ENCODE assay signal across 10 mouse cellular contexts in the genomic region with DNA sequence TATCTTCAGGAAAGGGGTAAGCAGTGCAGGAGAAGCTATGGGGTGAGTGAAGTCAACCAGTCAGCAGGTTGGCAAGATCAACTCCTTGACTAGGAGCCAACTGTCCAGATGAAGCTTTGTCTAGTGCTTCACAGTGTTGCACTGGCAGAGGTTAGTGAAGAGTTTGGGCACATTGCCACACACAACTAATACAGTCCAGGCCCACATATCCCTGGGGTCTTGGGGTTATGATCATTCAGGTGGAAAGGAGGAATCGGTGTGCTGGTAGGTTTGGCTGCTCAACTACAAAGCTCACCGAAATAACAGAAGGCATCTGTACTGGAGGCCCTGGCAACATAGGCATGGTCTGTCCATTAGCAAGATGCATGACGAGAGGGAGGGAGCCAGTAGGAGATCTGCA. TPM values are rescaled to one million over a fixed set of nuclear protein-coding genes. Genes with fewer than 3 reads are reported as not detected.
DNase-seq lines count a peak whose midpoint lies in the region; ATAC-seq lines count a peak whose summit lies in the region.
"Had no signal": no experiment of that assay in that cellular context is flagged by ENCODE, and none has a peak within 500 bp of the region (broad histone marks: within the 10 kb centered on the region; RNA-seq: fewer than 3 reads in every experiment).

No protein-coding gene starts in this region.

- H3K27me3 ChIP-seq in heart, embryonic 10.5 days (ENCODE audit: insufficient read depth, poor library complexity, severe bottlenecking): no peaks in the 10 kb centered on the region
- no peaks in the 10 kb centered on the region for H3K27me3 ChIP-seq in midbrain, embryonic 15.5 days (replicated peaks)
- H3K27me3 ChIP-seq in midbrain, embryonic 10.5 days (ENCODE audit: low read depth, poor library complexity, severe bottlenecking): no peaks in the 10 kb centered on the region
- no peaks in the 10 kb centered on the region for H3K27me3 ChIP-seq in neural tube, embryonic 14.5 days (ENCODE audit: control insufficient read depth, insufficient read depth, low read length)

- no peaks in the 10 kb centered on the region for H3K4me1 ChIP-seq in heart, embryonic 10.5 days
- H3K4me1 ChIP-seq in midbrain, embryonic 15.5 days: peaks cover 7% of the 10 kb centered on the region; the same call in 1 of the 2 replicates
- H3K4me1 ChIP-seq in midbrain, embryonic 10.5 days: no peaks in the 10 kb centered on the region
- no peaks in the 10 kb centered on the region for H3K4me1 ChIP-seq in neural tube, embryonic 14.5 days (ENCODE audit: control insufficient read depth, insufficient read depth, low read length)

- peak; percentile 93 for DNase-seq in heart, adult 11 months
- DNase-seq in heart, embryonic 10.5 days (ENCODE audit: low spot score): no peak
- DNase-seq in midbrain, embryonic 10.5 days (ENCODE audit: low spot score): no peak
- peak; percentile 25 to 86 for DNase-seq in cerebellum, postnatal 4 days (ENCODE audit: low spot score in 2 of 2)
- DNase-seq in urinary bladder, postnatal 4 days (ENCODE audit: low spot score in 2 of 2): no peak

- no peak overlapping the region for H3K4me2 ChIP-seq in midbrain, embryonic 15.5 days
- H3K4me2 ChIP-seq in neural tube, embryonic 14.5 days (ENCODE audit: low read depth, low read length): no peak overlapping the region

- no peak overlapping the region for H3K9ac ChIP-seq in midbrain, embryonic 15.5 days
- H3K9ac ChIP-seq in neural tube, embryonic 14.5 days (replicated peaks; ENCODE audit: low read depth, low read length): no peak overlapping the region

- no peaks in the 10 kb centered on the region for H3K9me3 ChIP-seq in heart, embryonic 10.5 days
- H3K9me3 ChIP-seq in midbrain, embryonic 15.5 days: no peaks in the 10 kb centered on the region
- no peaks in the 10 kb centered on the region for H3K9me3 ChIP-seq in midbrain, embryonic 10.5 days (replicated peaks)
- no peaks in the 10 kb centered on the region for H3K9me3 ChIP-seq in neural tube, embryonic 14.5 days (ENCODE audit: control insufficient read depth, low read length)

- H3K27ac ChIP-seq in heart, embryonic 10.5 days: no peak overlapping the region
- H3K27ac ChIP-seq in midbrain, embryonic 15.5 days: 0 out of 2 replicates have a peak overlapping the region, but pooled peaks have one; percentile 20
- H3K27ac ChIP-seq in midbrain, embryonic 10.5 days (replicated peaks): no peak overlapping the region
- peak overlapping the region; percentile 45; the same call in 1 of the 2 replicates for H3K27ac ChIP-seq in neural tube, embryonic 14.5 days (ENCODE audit: low read depth, low read length)
- H3K27ac ChIP-seq: stomach, postnatal 0 days had no signal

- 93% methylated on average over 3 of the region's 3 CpGs for WGBS in heart, embryonic 10.5 days
- WGBS in midbrain, embryonic 15.5 days: 77% methylated on average over 3 of the region's 3 CpGs
- 90% methylated on average over 3 of the region's 3 CpGs for WGBS in midbrain, embryonic 10.5 days
- 78% methylated on average over 3 of the region's 3 CpGs for WGBS in neural tube, embryonic 14.5 days

- H3K36me3 ChIP-seq in heart, embryonic 10.5 days: peaks cover 74% of the 10 kb centered on the region
- peaks cover 15% of the 10 kb centered on the region; the same call in 1 of the 2 replicates for H3K36me3 ChIP-seq in midbrain, embryonic 15.5 days (replicated peaks)
- H3K36me3 ChIP-seq in midbrain, embryonic 10.5 days: peaks cover 78% of the 10 kb centered on the region
- peaks cover 22% of the 10 kb centered on the region for H3K36me3 ChIP-seq in neural tube, embryonic 14.5 days (ENCODE audit: control insufficient read depth, insufficient read depth, low read length)

- no peak overlapping the region for H3K4me3 ChIP-seq in heart, embryonic 10.5 days
- H3K4me3 ChIP-seq in midbrain, embryonic 15.5 days: no peak overlapping the region
- H3K4me3 ChIP-seq in midbrain, embryonic 10.5 days: no peak overlapping the region
- H3K4me3 ChIP-seq in neural tube, embryonic 14.5 days (ENCODE audit: low read depth, low read length): no peak overlapping the region

- no peak for ATAC-seq in midbrain, embryonic 15.5 days (replicated peaks)
- no peak; the same call in 1 of the 2 replicates for ATAC-seq in neural tube, embryonic 14.5 days (ENCODE audit: low read depth)
- ATAC-seq in monocyte, adult 5-6 weeks (replicated peaks; ENCODE audit: insufficient number of reproducible peaks, low FRiP score, low TSS enrichment, poor library complexity, severe bottlenecking): no peak

RNA-seq across cellular contexts. Expression of gene Npff, which starts 22.7 kb away (rescaled TPM):
- polyA plus RNA-seq in heart, embryonic 10.5 days (2016; fragmentation: Nextera tagmentation; extraction: Ambion mirVana): 0.88 and 0.99 TPM in 2 replicates
- 1.8 and 2.4 TPM in 2 replicates for polyA plus RNA-seq in midbrain, embryonic 15.5 days (2015; fragmentation: Nextera tagmentation; extraction: Ambion mirVana)
- polyA plus RNA-seq in midbrain, embryonic 10.5 days (2016; fragmentation: Nextera tagmentation; extraction: Ambion mirVana): 2.0 and 2.9 TPM in 2 replicates
- polyA plus RNA-seq in neural tube, embryonic 14.5 days (2014; fragmentation: Nextera tagmentation; extraction: Ambion mirVana): 16.0 and 23.9 TPM in 2 replicates
- 2.3 to 5.9 TPM in 2 of 3 replicates, not detected in the other for total RNA-seq in monocyte, adult 5-6 weeks (2017)

RNA-seq across cellular contexts. Expression of gene Tarbp2, which starts 29.5 kb away (rescaled TPM):
- 127 and 140 TPM in 2 replicates for polyA plus RNA-seq in heart, embryonic 10.5 days (2016; fragmentation: Nextera tagmentation; extraction: Ambion mirVana)
- polyA plus RNA-seq in midbrain, embryonic 15.5 days (2015; fragmentation: Nextera tagmentation; extraction: Ambion mirVana): 104 and 108 TPM in 2 replicates
- 133 and 143 TPM in 2 replicates for polyA plus RNA-seq in midbrain, embryonic 10.5 days (2016; fragmentation: Nextera tagmentation; extraction: Ambion mirVana)
- 86.4 and 87.7 TPM in 2 replicates for polyA plus RNA-seq in neural tube, embryonic 14.5 days (2014; fragmentation: Nextera tagmentation; extraction: Ambion mirVana)
- 16.2 to 27.3 TPM (median 20.8 TPM) in 3 replicates for total RNA-seq in monocyte, adult 5-6 weeks (2017)

RNA-seq across cellular contexts. Expression of gene Map3k12, which starts 30.6 kb away (rescaled TPM):
- 17.9 and 19.7 TPM in 2 replicates for polyA plus RNA-seq in heart, embryonic 10.5 days (2016; fragmentation: Nextera tagmentation; extraction: Ambion mirVana)
- 62.2 and 63.6 TPM in 2 replicates for polyA plus RNA-seq in midbrain, embryonic 15.5 days (2015; fragmentation: Nextera tagmentation; extraction: Ambion mirVana)
- polyA plus RNA-seq in midbrain, embryonic 10.5 days (2016; fragmentation: Nextera tagmentation; extraction: Ambion mirVana): 23.4 and 31.8 TPM in 2 replicates
- polyA plus RNA-seq in neural tube, embryonic 14.5 days (2014; fragmentation: Nextera tagmentation; extraction: Ambion mirVana): 44.8 and 48.8 TPM in 2 replicates
- total RNA-seq in monocyte, adult 5-6 weeks (2017): 0.32 to 1.2 TPM (median 0.97 TPM) in 3 replicates

RNA-seq across cellular contexts. Expression of gene Gm10337, which starts 44.0 kb away (rescaled TPM):
- polyA plus RNA-seq in heart, embryonic 10.5 days (2016; fragmentation: Nextera tagmentation; extraction: Ambion mirVana): not detected in 2 replicates
- 13.8 and 16.1 TPM in 2 replicates for polyA plus RNA-seq in midbrain, embryonic 15.5 days (2015; fragmentation: Nextera tagmentation; extraction: Ambion mirVana)
- 3.5 TPM in 1 of 2 replicates, not detected in the other for polyA plus RNA-seq in midbrain, embryonic 10.5 days (2016; fragmentation: Nextera tagmentation; extraction: Ambion mirVana)
- polyA plus RNA-seq in neural tube, embryonic 14.5 days (2014; fragmentation: Nextera tagmentation; extraction: Ambion mirVana): 8.5 TPM in 1 of 2 replicates, not detected in the other
- total RNA-seq in monocyte, adult 5-6 weeks (2017): not detected in 3 replicates
- total RNA-seq: left cerebral cortex, adult 18-20 months had no signal
- polyA plus RNA-seq: stomach, postnatal 0 days had no signal

Comparison
In these comparisons a context has a peak if more than half of its experiments do, and no peak if none do; other contexts are left out.
1. DNase-seq: peak in heart, adult 11 months (single experiment) and cerebellum, postnatal 4 days (2 of 2); none in heart, embryonic 10.5 days (single experiment), midbrain, embryonic 10.5 days (single experiment) and urinary bladder, postnatal 4 days (0 of 2).
2. H3K27ac ChIP-seq: peak in midbrain, embryonic 15.5 days (single experiment) and neural tube, embryonic 14.5 days (single experiment); none in heart, embryonic 10.5 days (single experiment) and midbrain, embryonic 10.5 days (single experiment).